Mouse (Mus musculus) kidney, adult 2 months (tissue): Measurements from ENCODE around the gene Vsx1.

Experiments
- CTCF ChIP-seq: fragments of 200-500 bp; conservative IDR thresholded peaks from 2 replicates; pipeline ENCODE4 v1.5.1; 2011; ENCODE audit warnings: low read depth, mild to moderate bottlenecking, control low read depth, low read length, moderate library complexity, mixed read lengths; ENCODE audit not compliant: insufficient read depth, insufficient read length
- POLR2A ChIP-seq: fragments of 200-500 bp; IDR thresholded peaks from one replicate; pipeline ENCODE4 v1.6.1; 2011; ENCODE audit warnings: low read depth, low read length, control low read depth

- TF ChIP-seq POLR2A (no peak), CTCF (no peak)
These were observed 32.0 kb downstream of the Vsx1 start for GRCm38 (mm10) chr2:150656975-150657768.
